Mouse (Mus musculus) midbrain, postnatal 0 days (tissue): ENCODE measurements around the gene Olfr612. TPM values are rescaled to one million over a fixed set of nuclear protein-coding genes. Genes with fewer than 3 reads are reported as not detected.
"Not testable (repeated sequence)": the region's sequence is repeated elsewhere in the genome, so short reads cannot be mapped to it uniquely, and the experiment has no call there.

Experiments used
- ATAC-seq: fragments of 200-750 bp; cut with Nextera tagmentation; 2 replicates; pipeline ENCODE4 v1.8.0; 2017; ENCODE audit warnings: moderate number of reproducible peaks, mild to moderate bottlenecking, moderate TSS enrichment, moderate library complexity; ENCODE audit not compliant: low FRiP score
- DNase-seq: peaks from one replicate; pipeline ENCODE4 v3.0.0-alpha.2; 2015; ENCODE audit warnings: low spot score
- H3K27ac ChIP-seq: fragments of 300-500 bp; sonication (generic); 2 replicates; pipeline ENCODE4 v1.5.1; 2014; ENCODE audit warnings: low read depth, mild to moderate bottlenecking, low read length, mixed read lengths
- H3K27me3 ChIP-seq: fragments of 300-500 bp; sonication (generic); 2 replicates; pipeline ENCODE4 v1.6.1; 2014; ENCODE audit warnings: low read length, control low read depth, mixed read lengths; ENCODE audit not compliant: insufficient read depth
- H3K36me3 ChIP-seq: fragments of 300-500 bp; sonication (generic); 2 replicates; pipeline ENCODE4 v1.6.1; 2014; ENCODE audit warnings: low read length, control low read depth, mixed read lengths; ENCODE audit not compliant: insufficient read depth
- H3K4me1 ChIP-seq: fragments of 300-500 bp; sonication (generic); 2 replicates; pipeline ENCODE4 v1.6.1; 2014; ENCODE audit warnings: mild to moderate bottlenecking, control low read depth, antibody characterized with exemption, low read length, mixed read lengths; ENCODE audit not compliant: insufficient read depth
- H3K4me2 ChIP-seq: fragments of 300-500 bp; sonication (generic); 2 replicates; pipeline ENCODE4 v1.6.1; 2014; ENCODE audit warnings: low read depth, mild to moderate bottlenecking, low read length, mixed read lengths; ENCODE audit not compliant: poor library complexity, severe bottlenecking
- H3K4me3 ChIP-seq: fragments of 300-500 bp; sonication (generic); 2 replicates; pipeline ENCODE4 v1.5.1; 2014; ENCODE audit warnings: low read depth, mild to moderate bottlenecking, low read length, moderate library complexity
- H3K9ac ChIP-seq: fragments of 300-500 bp; sonication (generic); replicated peaks from 2 replicates; pipeline ENCODE4 v1.6.1; 2014; ENCODE audit warnings: mild to moderate bottlenecking, low read length, moderate library complexity, mixed read lengths; ENCODE audit not compliant: poor library complexity, severe bottlenecking
- H3K9me3 ChIP-seq: fragments of 300-500 bp; sonication (generic); 2 replicates; pipeline ENCODE4 v1.6.1; 2016; ENCODE audit warnings: low read length, control low read depth
- CTCF ChIP-seq: IDR thresholded peaks from 2 replicates; pipeline ENCODE4 v1.5.1; 2016; ENCODE audit warnings: antibody characterized with exemption, mild to moderate bottlenecking
- WGBS: fragments of 180-500 bp; shearing (Covaris S2); extraction: QIAGEN DNeasy Blood & Tissue Kit; methylation state at CpG from one replicate; pipeline ENCODE4 v1.1.7; 2014; 5-methylcytosine and 5-hydroxymethylcytosine counted together
- polyA plus RNA-seq: library from polyadenylated mRNA; unstranded; fragments of >200 nt; fragmentation: Nextera tagmentation; extraction: Ambion mirVana; gene quantifications from 2 replicates; pipeline ENCODE4 v1.2.1, GENCODE M21; 2015
- total RNA-seq: library from RNA; depleted of rRNA; stranded (reverse); fragments of >200 nt; gene quantifications from 2 replicates; pipeline ENCODE4 v1.2.3, GENCODE M21; 2014; rRNA removed

Gene Olfr612
- total RNA-seq, result not detected in 2 replicates
- polyA plus RNA-seq, result not detected in 2 replicates

- ATAC-seq, H3K9me3 ChIP-seq, H3K36me3 ChIP-seq, DNase-seq, H3K9ac ChIP-seq, H3K4me1 ChIP-seq, H3K27ac ChIP-seq, H3K4me2 ChIP-seq, H3K4me3 ChIP-seq, H3K27me3 ChIP-seq: not testable (repeated sequence)
- 71% methylated on average over 2 of the region's 2 CpGs for WGBS
Measured at GRCm38 (mm10) chr7:103542617-103543016, at the start of gene Olfr612. Gene Olfr612, minus strand, starts transcription at chr7:103542717.

GRCm38 (mm10) chr7:103589803-103590202 lies 47.3 kb upstream of the Olfr612 start, which contains the start of gene Olfr618:
Gene Olfr618, plus strand, starts transcription at chr7:103590103.
- 64% methylated on average over 2 of the region's 2 CpGs for WGBS

DNA sequence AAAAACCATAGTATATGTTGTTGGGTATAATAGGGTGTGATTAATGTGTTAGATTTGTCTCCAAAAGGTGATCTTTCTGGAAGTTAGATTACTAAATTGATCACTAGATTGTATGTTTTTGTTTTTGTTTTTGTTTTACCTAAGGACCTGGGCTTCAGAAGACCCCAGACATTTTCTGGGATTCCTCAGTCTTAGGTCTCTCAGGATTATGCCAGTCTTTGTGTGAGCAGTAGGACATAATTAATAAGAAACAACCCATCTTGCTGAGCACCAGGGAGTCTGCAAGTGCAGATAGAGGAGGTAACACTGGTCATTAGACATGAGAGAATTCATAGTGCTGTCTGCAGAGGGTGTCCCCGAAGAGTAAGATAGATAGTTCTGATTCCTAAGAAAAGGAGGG lies 30.2 kb upstream of the Olfr612 start, which contains the start of gene Olfr617:
Gene Olfr617, plus strand, starts transcription at position 301 of the 400 bp plus-strand sequence.
- Histone ChIP-seq H3K4me2 (no peak within 1 kb of the TSS), H3K36me3 (no peaks in the 10 kb centered on the region), H3K27me3 (no peaks in the 10 kb centered on the region), H3K4me1 (no peaks in the 10 kb centered on the region), H3K9ac (no peak within 1 kb of the TSS), H3K4me3 (no peak within 1 kb of the TSS), H3K27ac (no peak within 1 kb of the TSS), H3K9me3 (no peaks in the 10 kb centered on the region)
- TF ChIP-seq CTCF, result no peak
- no peak for ATAC-seq
- WGBS, result 84% methylated on average over 1 of the region's 1 CpGs
- DNase-seq, result no peak

More at GRCm38 (mm10) chr7:103589803-103590202, 47.3 kb upstream of the Olfr612 start, which contains the start of gene Olfr618:
- Histone ChIP-seq H3K4me2 (no peak within 1 kb of the TSS), H3K27me3 (no peaks in the 10 kb centered on the region), H3K4me1 (no peaks in the 10 kb centered on the region), H3K27ac (no peak within 1 kb of the TSS), H3K4me3 (no peak within 1 kb of the TSS), H3K36me3 (no peaks in the 10 kb centered on the region), H3K9ac (no peak within 1 kb of the TSS), H3K9me3 (no peaks in the 10 kb centered on the region)
- DNase-seq, result no peak
- TF ChIP-seq CTCF, result no peak
- no peak for ATAC-seq

DNA sequence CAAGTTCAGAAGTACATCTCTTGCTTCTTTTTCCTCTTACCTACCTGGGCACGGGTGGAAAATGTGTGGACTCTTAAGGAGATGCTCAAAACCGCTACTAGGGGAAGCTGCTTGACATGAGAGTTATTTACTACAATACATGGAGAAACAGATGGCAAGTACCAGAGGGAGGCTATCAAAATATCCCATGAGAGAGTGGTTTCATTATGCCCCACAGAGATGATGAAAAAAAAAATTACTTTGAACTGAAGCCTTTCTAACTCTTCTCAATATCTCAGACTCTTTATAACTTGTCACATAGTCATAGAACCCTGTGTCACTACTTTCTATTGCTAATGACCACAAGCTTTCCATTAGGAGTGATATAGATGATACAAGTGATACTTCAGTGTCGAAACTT lies 26.5 kb upstream of the Olfr612 start, which contains the start of gene Olfr616:
Gene Olfr616, minus strand, starts transcription at position 101 of the 400 bp plus-strand sequence.
- TF ChIP-seq CTCF, result no peak
- H3K4me1 ChIP-seq, result no peaks in the 10 kb centered on the region
- no peak for DNase-seq
- H3K9me3 ChIP-seq, result no peaks in the 10 kb centered on the region
- no peak within 1 kb of the TSS for H3K9ac ChIP-seq
- H3K36me3 ChIP-seq, result no peaks in the 10 kb centered on the region
- ATAC-seq, result no peak
- no peak within 1 kb of the TSS for H3K4me3 ChIP-seq
- H3K27ac ChIP-seq, result no peak within 1 kb of the TSS
- no peak within 1 kb of the TSS for H3K4me2 ChIP-seq
- H3K27me3 ChIP-seq, result no peaks in the 10 kb centered on the region
- 83% methylated on average over 3 of the region's 3 CpGs for WGBS

DNA sequence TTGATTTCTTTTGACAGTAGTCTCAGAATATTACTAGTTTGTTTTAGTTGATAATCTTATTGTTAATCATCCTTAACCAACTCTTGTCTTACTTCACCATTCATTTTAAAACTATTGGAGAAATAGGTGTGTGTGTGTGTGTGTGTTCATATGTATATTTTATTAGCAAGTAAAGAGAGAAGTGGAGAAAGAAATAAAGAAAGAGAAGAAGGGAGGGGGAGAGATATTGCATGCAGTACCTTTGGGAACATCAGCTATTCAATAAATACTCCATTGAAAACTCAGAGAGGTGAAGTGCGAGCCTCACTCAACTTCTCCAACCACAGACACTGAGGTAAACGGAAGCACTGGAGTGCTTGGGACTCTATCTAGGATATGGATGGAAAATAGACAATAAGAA lies 13.3 kb upstream of the Olfr612 start, which contains the start of gene Olfr615:
Gene Olfr615, plus strand, starts transcription at position 301 of the 400 bp plus-strand sequence.
- H3K4me1 ChIP-seq, result no peaks in the 10 kb centered on the region
- H3K4me3 ChIP-seq, result no peak within 1 kb of the TSS
- no peaks in the 10 kb centered on the region for H3K27me3 ChIP-seq
- ATAC-seq (no peak), DNase-seq (no peak)
- no peak within 1 kb of the TSS for H3K4me2 ChIP-seq
- no peak for TF ChIP-seq CTCF
- H3K9ac ChIP-seq, result no peak within 1 kb of the TSS
- no peak within 1 kb of the TSS for H3K27ac ChIP-seq
- H3K36me3 ChIP-seq, result no peaks in the 10 kb centered on the region
- 90% methylated on average over 2 of the region's 2 CpGs for WGBS
- no peaks in the 10 kb centered on the region for H3K9me3 ChIP-seq

GRCm38 (mm10) chr7:103547774-103548173 lies 5.3 kb upstream of the Olfr612 start, which contains the start of gene Olfr613:
Gene Olfr613, plus strand, starts transcription at chr7:103548074.
- no peak for TF ChIP-seq CTCF
- 82% methylated on average over 2 of the region's 2 CpGs for WGBS
- no peaks in the 10 kb centered on the region for H3K9me3 ChIP-seq
- no peak for ATAC-seq
- no peak for DNase-seq
- H3K4me2 ChIP-seq, result no peak within 1 kb of the TSS
- H3K4me1 ChIP-seq, result no peaks in the 10 kb centered on the region
- no peak within 1 kb of the TSS for H3K9ac ChIP-seq
- H3K4me3 ChIP-seq, result no peak within 1 kb of the TSS
- H3K36me3 ChIP-seq, result no peaks in the 10 kb centered on the region
- H3K27me3 ChIP-seq, result no peaks in the 10 kb centered on the region
- no peak within 1 kb of the TSS for H3K27ac ChIP-seq

- H3K4me1 ChIP-seq, H3K4me2 ChIP-seq, H3K27ac ChIP-seq, H3K36me3 ChIP-seq, H3K27me3 ChIP-seq, H3K9me3 ChIP-seq, DNase-seq, ATAC-seq, H3K9ac ChIP-seq, H3K4me3 ChIP-seq: not testable (repeated sequence)
- 65% methylated on average over 1 of the region's 1 CpGs for WGBS
Measured at GRCm38 (mm10) chr7:103520746-103521145, 21.8 kb downstream of the Olfr612 start, which contains the start of gene Olfr611. Gene Olfr611, minus strand, starts transcription at chr7:103520846.
